Mouse (Mus musculus): Measurements from ENCODE around the gene Tm6sf1. TPM values are rescaled to one million over a fixed set of nuclear protein-coding genes. Genes with fewer than 3 reads are reported as not detected.

Tm6sf1 gene
- total and polyA plus RNA-seq, 3 experiments: 0.28 to 0.93 (median 0.57) TPM

GRCm38 (mm10) chr7:81842998-81843397, 15.8 kb upstream of the Tm6sf1 start:
- TF ChIP-seq ZKSCAN1 (IDR thresholded peaks at IDR 0.05; ENCODE audit: borderline replicate concordance, low read depth, low read length): no peak
- TF ChIP-seq MYC (IDR thresholded peaks at IDR 0.05; ENCODE audit: low read depth, low read length): no peak
- no peak for TF ChIP-seq CHD1 (IDR thresholded peaks at IDR 0.05; ENCODE audit: low read depth, low read length)
- TF ChIP-seq IRF4 (IDR thresholded peaks at IDR 0.05; ENCODE audit: low read depth, low read length): no peak
- TF ChIP-seq ZC3H11A (IDR thresholded peaks at IDR 0.05; ENCODE audit: low read depth, low read length): no peak
- no peak for TF ChIP-seq CTCF (conservative IDR thresholded peaks at IDR 0.05 in 1 of 2, IDR thresholded peaks at IDR 0.05 in 1 of 2; ENCODE audit: low read depth in 2 of 2, low read length in 2 of 2)
- TF ChIP-seq USF1 (IDR thresholded peaks at IDR 0.05; ENCODE audit: low read depth, low read length): no peak
- TF ChIP-seq MAZ (IDR thresholded peaks at IDR 0.05; ENCODE audit: low read depth, low read length): no peak
- no peak for TF ChIP-seq KAT2A (IDR thresholded peaks at IDR 0.05; ENCODE audit: insufficient replicate concordance, low read length)
- no peak for TF ChIP-seq JUND (conservative IDR thresholded peaks at IDR 0.05; ENCODE audit: low read depth, low read length)
- no peak for TF ChIP-seq RCOR1 (conservative IDR thresholded peaks at IDR 0.05; ENCODE audit: low read depth, low read length)
- no peak for TF ChIP-seq MEF2A (IDR thresholded peaks at IDR 0.05; ENCODE audit: borderline replicate concordance, low read depth, low read length)
- DNase-seq (ENCODE audit: extremely low read depth): no peak
- Histone ChIP-seq H3K4me2 (ENCODE audit: insufficient read depth, low read depth, poor library complexity, severe bottlenecking) (no peak overlapping the region), H3K4me1 (ENCODE audit: control insufficient read depth in 1 of 2, insufficient read depth in 2 of 2) (peaks cover 0 to 3% of the 10 kb centered on the region in 2 experiments; a peak in 1 of 4 replicates), H3K79me2 (replicated peaks; ENCODE audit: control insufficient read depth, extremely low read depth, insufficient read depth, poor library complexity, severe bottlenecking) (no peaks in the 10 kb centered on the region), H3K36me3 (replicated peaks in 1 of 2; ENCODE audit: control insufficient read depth in 1 of 2, insufficient read depth in 1 of 2, low read length in 1 of 2) (no peaks in the 10 kb centered on the region), H3K9me3 (replicated peaks; ENCODE audit: low read length) (no peaks in the 10 kb centered on the region), H3K4me3 (replicated peaks in 1 of 3; ENCODE audit: low read depth in 2 of 3, low read length in 2 of 3, poor library complexity in 1 of 3) (no peak overlapping the region), H3K27ac (ENCODE audit: insufficient read depth, low read depth) (no peak overlapping the region), H3K27me3 (replicated peaks) (no peaks in the 10 kb centered on the region), H3K9ac (ENCODE audit: insufficient read depth, low read depth) (no peak overlapping the region)
- dilution Hi-C loops (cut with MboI; ENCODE audit: extremely low pct_ligation_motif_present, extremely low pct_unique_long_range_greater_than_20kb, low sequenced_read_pairs): no loop called here
- in situ Hi-C loops (cut with MboI; ENCODE audit: low pct_ligation_motif_present, low pct_unique_long_range_greater_than_20kb, low sequenced_read_pairs): no loop called here

- TF ChIP-seq IRF4 (IDR thresholded peaks at IDR 0.05; ENCODE audit: low read depth, low read length): no peak
- TF ChIP-seq CHD1 (IDR thresholded peaks at IDR 0.05; ENCODE audit: low read depth, low read length): no peak
- no peak for TF ChIP-seq USF2 (conservative IDR thresholded peaks at IDR 0.05; ENCODE audit: low read depth, low read length)
- TF ChIP-seq MYC (IDR thresholded peaks at IDR 0.05; ENCODE audit: low read depth, low read length): no peak
- no peak for TF ChIP-seq NRF1 (IDR thresholded peaks at IDR 0.05; ENCODE audit: low read depth, low read length)
- TF ChIP-seq ETS1 (conservative IDR thresholded peaks at IDR 0.05; ENCODE audit: low read depth, low read length): no peak
- TF ChIP-seq E2F4 (IDR thresholded peaks at IDR 0.05; ENCODE audit: insufficient replicate concordance, low read depth, low read length): no peak
- H3K4me1 ChIP-seq (ENCODE audit: control insufficient read depth in 1 of 2, insufficient read depth in 2 of 2): peaks cover 4 to 10% of the 10 kb centered on the region in 2 experiments
- dilution Hi-C loops (cut with MboI; ENCODE audit: extremely low pct_ligation_motif_present, extremely low pct_unique_long_range_greater_than_20kb, low sequenced_read_pairs) (no loop called here), in situ Hi-C loops (cut with MboI; ENCODE audit: low pct_ligation_motif_present, low pct_unique_long_range_greater_than_20kb, low sequenced_read_pairs) (no loop called here)
- H3K27me3 ChIP-seq (replicated peaks): no peaks in the 10 kb centered on the region
- H3K36me3 ChIP-seq (replicated peaks in 1 of 2; ENCODE audit: control insufficient read depth in 1 of 2, insufficient read depth in 1 of 2, low read length in 1 of 2): no peaks in the 10 kb centered on the region
- H3K79me2 ChIP-seq (replicated peaks; ENCODE audit: control insufficient read depth, extremely low read depth, insufficient read depth, poor library complexity, severe bottlenecking): no peaks in the 10 kb centered on the region
- no peak for DNase-seq (ENCODE audit: extremely low read depth)
- H3K9me3 ChIP-seq (replicated peaks; ENCODE audit: low read length): no peaks in the 10 kb centered on the region
- no peak overlapping the region for H3K27ac ChIP-seq (ENCODE audit: insufficient read depth, low read depth)
- H3K9ac ChIP-seq (ENCODE audit: insufficient read depth, low read depth): no peak overlapping the region
- H3K4me2 ChIP-seq (ENCODE audit: insufficient read depth, low read depth, poor library complexity, severe bottlenecking): no peak overlapping the region
- H3K4me3 ChIP-seq (replicated peaks in 1 of 3; ENCODE audit: low read depth in 2 of 3, low read length in 2 of 3, poor library complexity in 1 of 3): no peak overlapping the region
Observed at GRCm38 (mm10) chr7:81843903-81844302, 14.9 kb upstream of the Tm6sf1 start.

All from CH12.LX (cell line).